In the genomic region with DNA sequence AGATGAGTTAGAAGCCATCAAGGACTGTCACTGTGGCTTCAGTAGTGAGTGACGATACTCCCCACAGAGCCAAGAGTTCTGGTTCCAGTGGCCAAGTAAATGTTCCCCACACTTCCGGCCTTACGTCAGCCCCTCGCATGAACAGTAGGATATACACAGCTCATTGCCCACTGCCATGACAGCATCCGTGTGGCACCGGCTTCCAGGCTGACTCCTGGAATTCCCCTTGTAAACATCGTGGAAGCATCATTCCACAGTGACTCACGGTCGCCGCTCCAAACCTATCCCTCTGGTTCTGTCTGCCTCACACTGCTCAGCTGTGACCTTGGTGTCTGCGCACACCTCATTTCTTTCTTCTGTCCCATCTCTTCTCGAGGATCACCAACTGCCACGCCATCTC, we compare ENCODE assay signal across 14 mouse cellular contexts. TPM values are rescaled to one million over a fixed set of nuclear protein-coding genes. Genes with fewer than 3 reads are reported as not detected.
DNase-seq lines count a peak whose midpoint lies in the region; ATAC-seq lines count a peak whose summit lies in the region.
"Had no signal": no experiment of that assay in that cellular context is flagged by ENCODE, and none has a peak within 500 bp of the region (broad histone marks: within the 10 kb centered on the region; RNA-seq: fewer than 3 reads in every experiment).

No protein-coding gene starts in this region.

- peaks cover 17% of the 10 kb centered on the region; the same call in 1 of the 2 replicates for H3K27me3 ChIP-seq in midbrain, embryonic 10.5 days (ENCODE audit: low read depth, poor library complexity, severe bottlenecking)
- H3K27me3 ChIP-seq in midbrain, embryonic 15.5 days (replicated peaks): no peaks in the 10 kb centered on the region
- H3K27me3 ChIP-seq: hindbrain, embryonic 15.5 days; midbrain, embryonic 12.5 days; neural tube, embryonic 12.5 days had no signal

- no peak overlapping the region for H3K9ac ChIP-seq in midbrain, embryonic 15.5 days
- H3K9ac ChIP-seq: hindbrain, embryonic 15.5 days; midbrain, embryonic 12.5 days; neural tube, embryonic 12.5 days had no signal

- DNase-seq in frontal cortex, adult 2 months (ENCODE audit: extremely low spot score in 1 of 2, low spot score in 1 of 2): no peak
- peak; percentile 77 for DNase-seq in 3134 (ENCODE audit: extremely low read depth, insufficient read length, low spot score)
- peak; percentile 58 for DNase-seq in adrenal gland, postnatal 14 days
- peak; percentile 84 for DNase-seq in lung, postnatal 10 days
- no peak for DNase-seq in natural killer cell, adult 2 months (ENCODE audit: low spot score in 2 of 2)
- DNase-seq in midbrain, embryonic 10.5 days (ENCODE audit: low spot score): no peak
- DNase-seq: kidney, adult 8-10 months; thymus, postnatal 36 days had no signal

- no peak overlapping the region for H3K4me3 ChIP-seq in midbrain, embryonic 10.5 days
- no peak overlapping the region for H3K4me3 ChIP-seq in midbrain, embryonic 15.5 days
- H3K4me3 ChIP-seq: hindbrain, embryonic 15.5 days; midbrain, embryonic 12.5 days; neural tube, embryonic 12.5 days had no signal

- H3K27ac ChIP-seq in midbrain, embryonic 10.5 days (replicated peaks): no peak overlapping the region
- H3K27ac ChIP-seq in midbrain, embryonic 15.5 days: no peak overlapping the region
- H3K27ac ChIP-seq: midbrain, embryonic 12.5 days; neural tube, embryonic 12.5 days had no signal

- WGBS in midbrain, embryonic 10.5 days: 94% methylated on average over 13 of the region's 13 CpGs
- WGBS in midbrain, embryonic 15.5 days: 91% methylated on average over 13 of the region's 13 CpGs

- peaks cover 11% of the 10 kb centered on the region; the same call in 1 of the 2 replicates for H3K36me3 ChIP-seq in midbrain, embryonic 10.5 days
- no peaks in the 10 kb centered on the region for H3K36me3 ChIP-seq in midbrain, embryonic 15.5 days (replicated peaks)
- H3K36me3 ChIP-seq: hindbrain, embryonic 15.5 days; midbrain, embryonic 12.5 days; neural tube, embryonic 12.5 days had no signal

- no peak overlapping the region for H3K4me2 ChIP-seq in midbrain, embryonic 15.5 days
- H3K4me2 ChIP-seq: hindbrain, embryonic 15.5 days; midbrain, embryonic 12.5 days; neural tube, embryonic 12.5 days had no signal

- H3K9me3 ChIP-seq in midbrain, embryonic 10.5 days (replicated peaks): no peaks in the 10 kb centered on the region
- H3K9me3 ChIP-seq in midbrain, embryonic 15.5 days: no peaks in the 10 kb centered on the region
- H3K9me3 ChIP-seq: hindbrain, embryonic 15.5 days; midbrain, embryonic 12.5 days; neural tube, embryonic 12.5 days had no signal

- ATAC-seq in frontal cortex, adult (ENCODE audit: low TSS enrichment): peak; percentile 11; the same call in 1 of the 2 replicates
- no peak for ATAC-seq in midbrain, embryonic 15.5 days (replicated peaks)
- ATAC-seq: activated CD4-positive, CD25-positive, alpha-beta regulatory T cell, adult 4 months had no signal

- peaks cover 35% of the 10 kb centered on the region for H3K4me1 ChIP-seq in midbrain, embryonic 10.5 days
- peaks cover 29% of the 10 kb centered on the region for H3K4me1 ChIP-seq in midbrain, embryonic 15.5 days

RNA-seq across cellular contexts. Expression of a gene that starts 12.4 kb away (rescaled TPM):
- 38.6 and 39.2 TPM in 2 replicates for polyA plus RNA-seq in frontal cortex, adult 2 months (2012; rRNA removed)
- total RNA-seq in adrenal gland, postnatal 14 days (2021): 485 and 569 TPM in 2 replicates
- 6.8 and 8.7 TPM in 2 replicates for polyA plus RNA-seq in midbrain, embryonic 10.5 days (2016; fragmentation: Nextera tagmentation; extraction: Ambion mirVana)
- 16.8 and 18.2 TPM in 2 replicates for polyA plus RNA-seq in midbrain, embryonic 15.5 days (2015; fragmentation: Nextera tagmentation; extraction: Ambion mirVana)

Comparison
In these comparisons a context has a peak if more than half of its experiments do, and no peak if none do; other contexts are left out.
1. DNase-seq: peak in 3134 (single experiment), adrenal gland, postnatal 14 days (single experiment) and lung, postnatal 10 days (single experiment); none in frontal cortex, adult 2 months (0 of 2), natural killer cell, adult 2 months (0 of 2) and midbrain, embryonic 10.5 days (single experiment).